Mouse (Mus musculus) kidney, postnatal 14 days (tissue): ENCODE measurements at regions not wholly inside any gene's neighbourhood (a gene's known extent, or its start where the extent isn't known, plus 50 kb on each side); places are given as distances from the start of the nearest gene placed in this dataset.

Experiments used
- DNase-seq: peaks from one replicate; pipeline ENCODE4 v3.0.0; 2022; ENCODE audit warnings: mixed read lengths

DNA sequence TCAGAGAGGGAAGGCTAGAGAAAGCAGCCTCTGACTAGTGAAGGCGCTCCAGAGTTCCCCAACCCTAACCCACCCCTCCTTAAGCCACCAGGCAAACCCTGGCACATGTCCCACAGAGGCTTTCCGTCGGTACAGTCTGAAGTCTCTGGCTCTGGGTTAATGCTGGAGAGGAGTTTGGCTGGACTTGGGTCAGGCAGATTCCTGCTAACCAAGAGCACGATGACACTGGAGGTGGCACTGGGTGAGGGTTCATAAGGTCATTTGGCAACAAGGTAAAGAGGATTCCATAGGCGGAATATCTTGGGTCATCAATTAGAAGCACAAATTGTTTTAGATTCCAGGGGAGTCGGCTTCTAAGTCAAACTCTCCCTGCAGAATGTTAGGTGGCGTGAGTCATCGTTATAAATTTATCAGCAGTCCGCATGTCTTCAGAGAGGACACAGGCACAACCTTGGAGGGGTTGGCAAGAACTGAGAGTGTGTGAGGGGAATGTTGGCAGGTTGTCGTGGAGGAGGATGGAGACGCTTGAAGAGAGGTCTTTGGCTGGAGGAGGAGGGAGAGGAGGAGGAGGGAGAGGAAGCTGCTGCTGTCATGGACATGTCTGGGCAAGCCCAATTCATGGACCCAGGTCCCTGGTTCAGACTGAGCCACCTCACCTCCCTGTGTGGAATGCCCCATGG, 138.4 kb downstream of the Utp6 start:
- peak; percentile 44 for DNase-seq

GRCm38 (mm10) chr11:79821986-79822385, 140.2 kb downstream of the Utp6 start:
- no peak for DNase-seq

GRCm38 (mm10) chr11:79815156-79815555, 147.0 kb downstream of the Utp6 start:
- DNase-seq, result no peak

GRCm38 (mm10) chr11:79806911-79807466, 155.2 kb downstream of the Utp6 start:
- DNase-seq, result peak; percentile 31

DNA sequence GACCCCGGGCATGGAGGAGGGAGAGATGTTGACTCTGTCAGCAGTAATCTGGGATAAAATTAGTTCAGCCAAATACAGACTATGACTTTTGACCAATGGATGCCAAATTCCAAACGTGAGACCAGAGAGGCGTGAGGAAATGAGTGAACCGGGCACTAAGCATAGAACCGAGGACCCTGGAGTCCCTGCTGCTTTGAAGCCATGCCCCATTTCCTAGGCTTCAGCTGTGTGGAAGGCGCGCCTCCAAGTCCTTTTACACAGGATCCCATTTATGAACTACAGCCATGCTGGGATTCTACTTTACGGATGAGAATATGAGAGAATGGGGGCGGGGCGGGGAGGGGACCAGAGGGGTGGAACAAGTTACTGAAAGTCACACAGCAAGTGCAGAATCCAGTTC, 155.8 kb downstream of the Utp6 start:
- DNase-seq, result no peak

GRCm38 (mm10) chr11:79805981-79806415, 156.2 kb downstream of the Utp6 start:
- peak; percentile 44 for DNase-seq

DNA sequence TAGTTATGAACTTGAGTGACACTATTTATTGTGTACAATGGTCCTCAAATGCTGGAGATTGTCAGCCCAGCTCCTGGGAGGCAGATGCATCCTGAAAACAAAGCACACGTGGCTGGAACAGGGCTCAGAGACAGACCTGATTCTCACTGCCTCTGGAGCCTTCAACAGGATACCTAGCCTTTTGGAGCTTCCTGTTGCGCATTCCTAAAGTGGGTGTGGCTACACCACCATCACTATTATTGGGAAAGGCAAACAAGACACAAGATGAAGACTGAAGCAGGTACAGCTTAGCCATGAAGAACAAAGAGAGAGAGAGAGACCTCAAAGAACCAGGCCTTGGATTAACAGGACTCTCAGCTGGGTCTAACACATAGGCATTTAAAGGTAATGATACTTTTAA, 158.2 kb downstream of the Utp6 start:
- DNase-seq, result no peak

GRCm38 (mm10) chr11:79803006-79803405, 159.2 kb downstream of the Utp6 start:
- peak; percentile 75 for DNase-seq

- no peak for DNase-seq
These were observed 159.6 kb downstream of the Utp6 start for GRCm38 (mm10) chr11:79802566-79802965.

- no peak for DNase-seq
These were observed 161.9 kb downstream of the Utp6 start for GRCm38 (mm10) chr11:79800256-79800655.

DNA sequence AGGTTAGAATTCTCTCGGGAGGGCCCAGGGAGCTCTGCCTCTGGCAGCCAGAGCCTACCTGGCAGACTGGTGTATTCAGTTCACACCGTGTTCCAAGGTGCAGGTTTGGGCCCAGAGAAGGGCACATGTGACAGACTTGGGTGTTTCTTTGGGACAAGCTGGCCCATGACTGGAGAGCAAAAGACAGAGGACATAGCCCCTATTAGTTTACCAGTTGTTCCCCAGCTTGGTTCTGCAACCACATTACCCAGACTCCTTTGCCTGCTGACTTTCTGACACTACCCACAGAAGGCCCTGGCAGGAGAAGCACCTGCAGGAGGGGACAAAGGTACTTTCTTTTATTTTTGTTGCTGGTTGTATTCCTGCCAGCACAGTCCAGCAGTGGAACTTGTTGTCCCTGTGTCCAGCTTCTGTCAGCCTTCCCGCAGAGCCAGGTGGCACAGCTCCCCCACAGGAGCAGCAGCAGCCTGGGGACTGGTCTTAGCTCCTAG, 173.9 kb downstream of the Utp6 start:
- peak; percentile 46 for DNase-seq

GRCm38 (mm10) chr11:79787766-79788165, 174.4 kb downstream of the Utp6 start:
- DNase-seq, result peak; percentile 69

DNA sequence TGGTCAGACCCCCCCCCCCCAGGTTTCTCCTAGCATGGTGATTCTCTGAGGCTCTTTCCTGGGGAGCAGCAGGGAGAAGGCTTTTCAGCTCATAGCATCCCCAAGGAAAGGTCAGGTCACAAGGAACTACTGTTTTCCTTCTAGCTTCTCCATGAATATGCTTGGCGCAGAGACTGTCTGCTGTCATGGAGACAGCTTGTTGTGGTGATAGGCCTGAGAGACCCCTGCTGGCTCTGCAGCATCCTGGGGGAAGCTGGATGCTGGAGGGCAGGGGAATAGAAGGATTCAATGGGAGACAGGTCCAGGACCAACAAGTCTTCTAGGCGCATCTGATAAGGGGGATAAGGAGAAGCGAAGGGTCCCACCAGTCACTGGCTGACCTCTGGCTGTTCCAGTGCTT, 178.1 kb downstream of the Utp6 start:
- no peak for DNase-seq

GRCm38 (mm10) chr11:79781966-79782365, 180.2 kb downstream of the Utp6 start:
- peak; percentile 70 for DNase-seq

DNA sequence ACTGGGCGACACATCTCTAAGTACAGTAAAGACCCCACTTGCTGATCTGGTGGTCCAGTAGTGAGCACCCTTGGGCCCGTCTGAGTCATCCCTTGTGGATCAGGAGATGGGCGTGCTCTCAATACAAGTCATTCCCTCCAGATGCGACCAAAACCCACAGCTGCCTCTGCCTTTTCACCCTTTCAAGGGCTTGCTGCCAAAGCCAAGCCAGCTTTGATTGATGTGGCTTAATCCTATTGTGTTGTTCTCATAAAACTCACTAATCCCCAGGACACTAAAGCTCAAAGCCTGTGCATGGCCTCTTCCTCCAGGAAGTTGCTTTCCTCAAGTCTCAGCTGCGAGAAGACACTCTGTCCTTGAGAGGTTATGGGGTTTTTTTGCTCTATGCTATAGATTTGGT, 182.4 kb downstream of the Utp6 start:
- DNase-seq, result no peak

- DNase-seq, result peak; percentile 22
These were observed 183.7 kb downstream of the Utp6 start for GRCm38 (mm10) chr11:79778522-79778921.

DNA sequence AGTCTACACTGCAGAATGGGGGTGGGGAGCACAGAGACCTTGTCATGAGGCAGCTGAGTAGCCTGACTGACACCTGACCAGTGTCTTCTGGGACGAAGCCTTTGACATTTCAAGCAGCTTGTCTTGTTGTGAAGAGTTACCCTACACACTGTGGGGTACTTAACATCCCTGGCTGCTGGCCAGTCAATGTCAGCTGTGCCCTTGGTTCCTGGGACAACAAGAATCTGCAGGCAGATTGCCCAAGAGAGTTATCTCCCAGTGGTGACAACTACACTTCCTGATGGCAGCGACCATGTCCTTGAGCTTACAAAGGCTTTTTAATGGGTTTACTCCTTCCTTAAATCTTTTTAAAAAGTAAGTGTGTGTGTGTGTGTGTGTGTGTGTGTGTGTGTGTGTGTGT, 184.2 kb downstream of the Utp6 start:
- DNase-seq, result peak; percentile 30

DNA sequence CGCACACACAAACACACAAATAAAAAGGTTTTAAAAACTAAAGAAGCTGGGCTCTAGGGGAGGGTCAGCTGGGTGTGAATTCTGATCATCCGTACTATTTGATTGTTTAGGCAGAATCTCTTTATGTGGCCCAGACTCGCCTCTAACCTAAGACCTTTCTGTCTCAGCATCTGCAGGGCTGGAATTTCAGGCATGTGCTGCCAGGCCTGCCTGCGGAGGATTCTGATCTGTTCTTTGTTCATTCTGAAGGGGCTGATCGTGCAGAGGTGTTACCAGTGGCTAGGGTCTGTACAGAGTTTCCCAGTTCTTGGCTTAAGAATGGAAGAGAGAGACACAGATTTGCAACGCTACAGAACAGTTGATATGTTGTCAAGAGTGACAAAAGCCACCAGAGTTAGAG, 185.6 kb downstream of the Rab11fip4 start:
- no peak for DNase-seq

DNA sequence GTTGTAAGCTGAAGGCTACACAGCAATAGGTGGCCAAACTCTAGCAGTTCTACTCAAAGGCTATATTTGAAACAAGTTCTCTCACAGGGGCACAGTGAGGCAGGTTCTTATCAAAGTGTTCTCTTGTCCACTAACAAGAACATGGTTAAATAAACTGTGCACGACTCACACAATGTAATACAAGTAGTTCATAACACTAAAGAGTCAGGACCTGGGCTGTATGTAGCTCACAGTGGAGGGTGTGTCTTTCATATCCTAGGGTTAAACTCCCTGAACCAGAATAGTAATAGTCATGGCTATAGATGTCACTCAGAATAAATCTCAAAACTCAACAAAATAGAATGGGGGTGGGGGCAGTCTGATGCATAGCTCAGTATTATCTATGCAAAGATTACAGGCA, 182.7 kb downstream of the Rab11fip4 start:
- no peak for DNase-seq

DNA sequence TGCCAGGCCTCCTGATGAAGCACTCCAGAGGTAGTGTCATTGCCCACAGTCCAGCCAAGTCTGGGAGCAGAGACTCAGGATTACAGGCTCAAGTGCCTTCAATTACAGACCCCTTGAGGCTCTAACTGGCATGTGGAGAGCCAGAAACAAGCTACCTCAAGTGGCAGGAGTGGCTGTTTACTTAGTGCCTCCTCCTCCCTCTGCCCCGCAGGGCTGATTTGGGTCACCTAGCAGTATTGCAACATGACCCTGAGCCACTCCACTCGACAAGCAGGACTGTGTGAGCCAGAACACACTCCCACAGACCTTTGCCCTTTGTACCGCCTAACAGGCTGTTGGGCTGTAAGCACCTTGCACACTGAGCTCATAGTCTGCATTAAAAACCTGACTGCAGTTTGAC, 180.4 kb downstream of the Rab11fip4 start:
- DNase-seq, result peak; percentile 84

DNA sequence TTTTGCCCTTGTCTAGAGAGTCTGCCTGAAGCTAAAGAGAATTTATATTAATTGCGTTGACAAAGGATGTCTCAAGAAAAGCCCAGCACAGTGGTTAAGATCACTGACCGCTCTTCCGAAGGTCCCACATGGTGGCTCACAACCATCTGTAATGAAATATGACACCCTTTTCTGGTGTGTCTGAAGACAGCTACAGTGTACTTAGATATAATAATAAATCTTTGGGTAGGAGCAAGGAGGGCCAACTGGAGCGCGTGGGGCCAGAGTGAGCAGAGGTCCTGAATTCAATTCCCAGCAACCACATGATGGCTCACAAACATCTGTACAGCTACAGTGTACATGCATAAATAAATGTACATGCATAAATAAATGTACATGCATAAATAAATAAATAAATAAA, 176.1 kb downstream of the Rab11fip4 start:
- DNase-seq, result no peak

DNA sequence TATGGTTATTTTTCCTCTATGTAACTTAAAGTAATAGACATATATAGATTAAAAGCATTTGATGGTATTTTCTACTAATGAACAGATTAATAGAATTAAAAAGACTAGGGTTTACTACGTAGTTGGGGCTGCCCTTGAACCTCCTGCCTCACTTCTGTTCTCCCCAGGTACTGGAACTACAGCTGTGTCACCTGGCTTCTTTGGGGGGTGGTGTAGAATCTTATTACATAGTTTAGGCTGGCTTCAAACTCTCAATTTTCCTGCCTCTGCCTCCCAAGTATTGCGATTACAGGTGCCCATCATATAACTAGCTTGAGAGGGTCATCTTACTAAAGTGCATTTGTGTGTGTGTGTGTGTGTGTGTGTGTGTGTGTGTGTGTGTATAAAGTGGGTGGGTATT, 175.0 kb downstream of the Rab11fip4 start:
- DNase-seq, result no peak

DNA sequence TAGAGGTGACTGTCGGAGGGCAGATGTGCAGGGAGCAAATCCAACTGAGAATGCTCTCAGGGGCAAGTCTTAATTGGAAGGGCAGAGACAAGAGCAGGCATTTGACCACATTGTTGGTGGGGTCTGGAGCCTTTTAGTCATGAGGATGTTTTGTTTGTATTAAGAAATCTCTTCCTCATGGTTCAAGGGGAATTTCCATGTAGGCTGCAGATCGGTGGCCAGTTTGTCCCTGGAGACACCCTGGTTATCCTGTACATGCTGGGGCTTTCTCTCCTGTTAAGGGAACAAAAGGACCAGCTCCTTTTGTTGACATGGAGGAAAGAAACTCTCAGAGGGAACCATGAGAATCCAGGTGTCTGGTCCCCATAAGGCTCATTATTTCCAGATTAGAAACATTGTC, 174.4 kb downstream of the Rab11fip4 start:
- no peak for DNase-seq

DNA sequence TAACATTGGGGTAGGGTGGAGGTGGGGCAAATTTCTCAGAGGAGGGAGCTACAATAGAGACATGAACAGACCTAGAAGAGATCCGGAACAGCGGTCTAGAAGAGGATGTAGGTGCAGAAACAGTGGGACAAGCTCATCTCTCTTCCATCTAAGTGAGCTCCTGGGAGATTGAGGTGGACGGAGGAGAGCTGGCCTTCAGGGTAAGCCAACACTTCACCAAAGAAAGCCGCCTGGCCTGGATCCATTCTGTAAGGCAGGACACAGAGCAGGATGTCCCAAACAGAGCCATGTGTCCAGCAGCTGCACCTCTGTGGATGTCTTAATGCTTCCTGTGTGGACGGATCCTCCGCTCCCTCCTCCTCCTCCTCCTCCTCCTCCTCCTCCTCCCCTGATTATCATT, 173.0 kb downstream of the Rab11fip4 start:
- no peak for DNase-seq

DNA sequence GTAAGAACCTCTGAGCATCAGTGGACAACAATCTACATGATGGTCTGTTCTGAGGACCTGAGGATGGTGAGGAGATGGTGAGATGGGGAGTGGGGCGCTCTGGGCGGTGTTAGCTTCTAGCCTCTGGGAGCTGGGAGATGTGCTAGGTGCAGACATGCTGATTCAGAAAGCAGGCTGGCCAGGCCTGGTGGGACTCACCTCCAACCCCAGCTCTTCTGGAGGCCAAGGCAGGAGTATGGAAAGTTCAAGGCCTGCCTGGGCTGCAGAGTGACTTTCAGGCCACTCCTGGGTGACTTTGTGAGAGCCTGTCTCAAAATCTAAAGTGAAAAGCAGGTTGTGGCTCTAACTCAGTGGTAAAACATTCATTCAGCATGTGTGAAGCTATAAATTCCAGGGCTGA, 171.6 kb downstream of the Rab11fip4 start:
- no peak for DNase-seq
